Mouse (Mus musculus) CD4-positive, CD25-positive, alpha-beta regulatory T cell, adult 9 weeks (primary cell): ENCODE data around the gene Kcnh4. TPM values are rescaled to one million over a fixed set of nuclear protein-coding genes. Genes with fewer than 3 reads are reported as not detected.

Source experiments
- polyA plus RNA-seq: library from polyadenylated mRNA; unstranded; fragments of 100-300 nt; shearing (Covaris generic); gene quantifications from one replicate; pipeline ENCODE4 v1.2.1, GENCODE M21; 2017

Kcnh4 gene
- polyA plus RNA-seq = 0.07 TPM

GRCm38 (mm10) chr11:100759611-100760233, at the start of gene Kcnh4:
Gene Kcnh4 (minus strand): TSS chr11:100759942.

GRCm38 (mm10) chr11:100770646-100771408, 11.1 kb upstream of the Kcnh4 start, which contains the start of gene Ghdc:
Gene Ghdc (minus strand): TSS chr11:100770957.

GRCm38 (mm10) chr11:100762831-100763230, 3.1 kb upstream of the Kcnh4 start, which contains the start of gene Hcrt:
Gene Hcrt (minus strand): TSS chr11:100762931.

GRCm38 (mm10) chr11:100738066-100738604, 21.6 kb downstream of the Kcnh4 start, which contains the start of gene Rab5c:
Gene Rab5c (minus strand): TSS chr11:100738215.

GRCm38 (mm10) chr11:100713735-100714533, 45.8 kb downstream of the Kcnh4 start, which contains the start of gene Hspb9:
Gene Hspb9 (plus strand): TSS chr11:100713850.

GRCm38 (mm10) chr11:100711783-100712615, 47.7 kb downstream of the Kcnh4 start, which contains the start of gene Kat2a:
Gene Kat2a (minus strand): TSS chr11:100712465.

GRCm38 (mm10) chr11:100703851-100704531, 55.8 kb downstream of the Kcnh4 start, which contains the start of gene Dhx58:
Gene Dhx58 (minus strand): TSS chr11:100704271.

GRCm38 (mm10) chr11:100692164-100692616, 67.6 kb downstream of the Kcnh4 start, which contains the start of gene Zfp385c:
Gene Zfp385c (minus strand): TSS chr11:100692455.

Other genes with a start within 250 kb of the Kcnh4 start
- 206 TPM for gene Acly, start 231.9 kb downstream of the Kcnh4 start, polyA plus RNA-seq
- 0.15 TPM for gene Ttc25, start 214.3 kb downstream of the Kcnh4 start, polyA plus RNA-seq
- 425 TPM for gene Cnp, start 185.0 kb downstream of the Kcnh4 start, polyA plus RNA-seq
- gene Nkiras2, start 140.7 kb downstream of the Kcnh4 start, polyA plus RNA-seq = 33.4 TPM
- gene Dnajc7, start 139.8 kb downstream of the Kcnh4 start, polyA plus RNA-seq = 661 TPM
- gene Zfp385c, start 67.5 kb downstream of the Kcnh4 start, polyA plus RNA-seq = 0.33 TPM
- 37.6 TPM for gene Dhx58, start 55.7 kb downstream of the Kcnh4 start, polyA plus RNA-seq
- gene Kat2a, start 47.5 kb downstream of the Kcnh4 start, polyA plus RNA-seq = 30.4 TPM
- gene Hspb9, start 46.1 kb downstream of the Kcnh4 start, polyA plus RNA-seq = 1.2 TPM
- 61.0 TPM for gene Rab5c, start 21.7 kb downstream of the Kcnh4 start, polyA plus RNA-seq
- not detected for gene Hcrt, start 3.0 kb upstream of the Kcnh4 start, polyA plus RNA-seq
- 5.4 TPM for gene Ghdc, start 11.0 kb upstream of the Kcnh4 start, polyA plus RNA-seq
- gene Stat5b, start 90.8 kb upstream of the Kcnh4 start, polyA plus RNA-seq = 123 TPM
- gene Stat5a, start 99.4 kb upstream of the Kcnh4 start, polyA plus RNA-seq = 105 TPM
- gene Stat3, start 179.6 kb upstream of the Kcnh4 start, polyA plus RNA-seq = 221 TPM
- gene Cavin1, start 210.9 kb upstream of the Kcnh4 start, polyA plus RNA-seq = 0.31 TPM
- 6.4 TPM for gene Atp6v0a1, start 249.5 kb upstream of the Kcnh4 start, polyA plus RNA-seq